1 mouse cellular context compared by ENCODE assay signal in genomic region chr7:127746494-127747491, GRCm38 (mm10).
TF ChIP-seq lines count a peak whose summit lies in the region.

No protein-coding gene starts in this region.

TF ChIP-seq in MEL, 35 proteins besides CTCF, POLR2A, EP300 and RAD21 (continued from another document):
- TF ChIP-seq SIN3A (IDR thresholded peaks at IDR 0.05; ENCODE audit: low read length) (peak; percentile 23; the same call in 1 of the 2 replicates), MAX (IDR thresholded peaks at IDR 0.05; ENCODE audit: low read length) (0 out of 2 replicates have a peak, but pooled peaks have one; percentile 20), TBP (IDR thresholded peaks at IDR 0.05; ENCODE audit: low read depth, low read length) (no peak), HCFC1 (IDR thresholded peaks at IDR 0.05; ENCODE audit: low read depth, low read length) (no peak)
